16 mouse cellular contexts compared by ENCODE assay signal in genomic region chr1:64623558-64624435, GRCm38 (mm10). TPM values are rescaled to one million over a fixed set of nuclear protein-coding genes. Genes with fewer than 3 reads are reported as not detected.
DNase-seq lines count a peak whose midpoint lies in the region; ATAC-seq and TF ChIP-seq lines count a peak whose summit lies in the region.
"Had no signal": no experiment of that assay in that cellular context is flagged by ENCODE, and none has a peak within 500 bp of the region (broad histone marks: within the 10 kb centered on the region; RNA-seq: fewer than 3 reads in every experiment).

No protein-coding gene starts in this region.

- H3K9me3 ChIP-seq in ES-E14 (ENCODE audit: control insufficient read depth, insufficient read depth, low read depth, low read length) = no peaks in the 10 kb centered on the region
- H3K9me3 ChIP-seq: embryonic facial prominence, embryonic 15.5 days; forebrain, embryonic 12.5 days; heart, embryonic 15.5 days; liver, embryonic 15.5 days had no signal

- peaks cover 0 to 6% of the 10 kb centered on the region in 2 experiments; a peak in 1 of 4 replicates for H3K4me1 ChIP-seq in ES-E14 (ENCODE audit: control insufficient read depth in 2 of 2, insufficient read depth in 2 of 2, low read length in 2 of 2, poor library complexity in 1 of 2)
- H3K4me1 ChIP-seq in embryonic fibroblast, embryonic 13.5 days (ENCODE audit: control insufficient read depth, insufficient read depth, low read length) = peaks cover 26% of the 10 kb centered on the region
- H3K4me1 ChIP-seq: embryonic facial prominence, embryonic 15.5 days; forebrain, embryonic 12.5 days; liver, embryonic 15.5 days had no signal

- no peak overlapping the region for H3K4me3 ChIP-seq in ES-E14 (ENCODE audit: insufficient read depth in 1 of 2, low read depth in 1 of 2, low read length in 2 of 2, poor library complexity in 1 of 2, severe bottlenecking in 1 of 2)
- H3K4me3 ChIP-seq in embryonic fibroblast, embryonic 13.5 days (ENCODE audit: insufficient read depth, low read length) = no peak overlapping the region
- H3K4me3 ChIP-seq: embryonic facial prominence, embryonic 15.5 days; forebrain, embryonic 12.5 days; heart, embryonic 15.5 days; liver, embryonic 15.5 days had no signal

- TF ChIP-seq POLR2A in embryonic fibroblast, embryonic 13.5 days (IDR thresholded peaks at IDR 0.05; ENCODE audit: low read depth, low read length) = no peak

- no peak for TF ChIP-seq CTCF in embryonic fibroblast, embryonic 13.5 days (IDR thresholded peaks at IDR 0.05; ENCODE audit: borderline replicate concordance, insufficient read depth, low read length)

- H3K36me3 ChIP-seq in ES-E14 (ENCODE audit: control insufficient read depth, insufficient read depth, low read length, poor library complexity, severe bottlenecking) = no peaks in the 10 kb centered on the region
- H3K36me3 ChIP-seq: embryonic facial prominence, embryonic 15.5 days; forebrain, embryonic 12.5 days; heart, embryonic 15.5 days; liver, embryonic 15.5 days had no signal

- in situ Hi-C loops in ES-E14 (cut with MboI; ENCODE audit: low sequenced_read_pairs in 2 of 2, unreplicated experiment in 2 of 2) = no loop called here

- no peak overlapping the region for H3K9ac ChIP-seq in ES-E14 (ENCODE audit: insufficient read depth, low read depth, low read length, poor library complexity, severe bottlenecking)
- H3K9ac ChIP-seq: embryonic facial prominence, embryonic 15.5 days; forebrain, embryonic 12.5 days; heart, embryonic 15.5 days; liver, embryonic 15.5 days had no signal

- DNase-seq in frontal cortex, postnatal 14 days (ENCODE audit: low spot score in 2 of 2) = no peak
- DNase-seq in 3134 (ENCODE audit: extremely low read depth, insufficient read length, low spot score) (peak; percentile 21), ES-E14 (ENCODE audit: low read depth, low spot score) (no peak)
- DNase-seq in thymus, postnatal 4 days = no peak
- DNase-seq in cerebellum, adult 9-11 months = no peak
- DNase-seq: cerebellum, adult 11-12 months; heart, adult 18-20 months; lung, postnatal 14 days; right cerebral cortex, postnatal 14 days had no signal

- ATAC-seq in frontal cortex, adult (ENCODE audit: low TSS enrichment) = peak; percentile 45
- ATAC-seq: intestine, embryonic 16.5 days had no signal

- no peak overlapping the region for H3K27ac ChIP-seq in ES-E14 (ENCODE audit: insufficient read depth, low read depth, low read length, poor library complexity, severe bottlenecking)
- H3K27ac ChIP-seq in embryonic fibroblast, embryonic 13.5 days (ENCODE audit: insufficient read depth, low read length) = peak overlapping the region; percentile 75
- H3K27ac ChIP-seq: embryonic facial prominence, embryonic 15.5 days; forebrain, embryonic 12.5 days; heart, embryonic 15.5 days; liver, embryonic 15.5 days had no signal

TF ChIP-seq in ES-E14, 5 proteins besides CTCF, POLR2A, EP300 and RAD21:
- peak; percentile 33; the same call in 1 of the 2 replicates for TF ChIP-seq CHD2 (IDR thresholded peaks at IDR 0.05; ENCODE audit: low read depth, low read length)
- TF ChIP-seq ZNF384 (IDR thresholded peaks at IDR 0.05; ENCODE audit: low read depth, low read length) = no peak
TF ChIP-seq in ES-E14: peak in this region for 1.

RNA-seq across cellular contexts. Expression of gene Mettl21a, which starts 6.8 kb away (rescaled TPM):
- 18.6 and 25.8 TPM in 2 replicates for total RNA-seq in ES-E14 (2012; rRNA removed)
- 27.9 and 29.3 TPM in 2 replicates for polyA plus RNA-seq in embryonic fibroblast, embryonic 13.5 days (2011; ENCODE audit: insufficient read length, low read depth, missing spikeins)
